Comparison of ENCODE assay signal across 8 mouse cellular contexts in genomic region chr12:3356824-3357223, GRCm38 (mm10). TPM values are rescaled to one million over a fixed set of nuclear protein-coding genes. Genes with fewer than 3 reads are reported as not detected.
DNase-seq lines count a peak whose midpoint lies in the region; ATAC-seq and TF ChIP-seq lines count a peak whose summit lies in the region.

No protein-coding gene starts in this region.

- DNase-seq in heart, postnatal 36 days: no peak
- DNase-seq in thymus, adult 2 months: peak; percentile 31
- DNase-seq in thymus, adult 18-20 months: no peak
- no peak for DNase-seq in liver, embryonic 13.5 days
- no peak for DNase-seq in ovary, postnatal 10 days (ENCODE audit: low spot score)
- no peak for DNase-seq in left cerebral cortex, postnatal 10 days (ENCODE audit: extremely low spot score in 1 of 2, low spot score in 2 of 2)
- DNase-seq in left cerebral cortex, postnatal 36 days (ENCODE audit: low spot score in 2 of 2): no peak

- H3K9me3 ChIP-seq in heart, embryonic 13.5 days: no peaks in the 10 kb centered on the region
- H3K9me3 ChIP-seq in liver, embryonic 13.5 days (replicated peaks): no peaks in the 10 kb centered on the region

- H3K27ac ChIP-seq in heart, embryonic 13.5 days (replicated peaks): no peak overlapping the region
- H3K27ac ChIP-seq in thymus, adult 2 months (ENCODE audit: control insufficient read depth, insufficient read depth, low read length): peak overlapping the region; percentile 47; the same call in 1 of the 2 replicates
- H3K27ac ChIP-seq in liver, embryonic 13.5 days: no peak overlapping the region

- no peak for ATAC-seq in heart, embryonic 13.5 days (ENCODE audit: extremely low read depth, insufficient number of reproducible peaks, low FRiP score, low TSS enrichment)
- no peak for ATAC-seq in liver, embryonic 13.5 days (ENCODE audit: low read depth)

- WGBS in heart, embryonic 13.5 days: 49% methylated on average over 16 of the region's 16 CpGs
- 65% methylated on average over 16 of the region's 16 CpGs for WGBS in thymus, adult 2 months
- 40% methylated on average over 14 of the region's 16 CpGs for WGBS in liver, embryonic 13.5 days (ENCODE audit: insufficient replicate concordance)

- no peaks in the 10 kb centered on the region for H3K36me3 ChIP-seq in heart, embryonic 13.5 days
- no peaks in the 10 kb centered on the region for H3K36me3 ChIP-seq in thymus, adult 2 months (ENCODE audit: control insufficient read depth, insufficient read depth, low read length)
- no peaks in the 10 kb centered on the region for H3K36me3 ChIP-seq in liver, embryonic 13.5 days

- H3K4me2 ChIP-seq in heart, embryonic 13.5 days: peak overlapping the region; percentile 54
- 0 out of 2 replicates have a peak overlapping the region, but pooled peaks have one; percentile 14 for H3K4me2 ChIP-seq in liver, embryonic 13.5 days

- no peaks in the 10 kb centered on the region for H3K27me3 ChIP-seq in heart, embryonic 13.5 days (replicated peaks)
- H3K27me3 ChIP-seq in thymus, adult 2 months (ENCODE audit: control insufficient read depth, insufficient read depth, low read length): no peaks in the 10 kb centered on the region
- H3K27me3 ChIP-seq in liver, embryonic 13.5 days: no peaks in the 10 kb centered on the region

- peak overlapping the region; percentile 34 for H3K4me3 ChIP-seq in heart, embryonic 13.5 days
- H3K4me3 ChIP-seq in thymus, adult 2 months (ENCODE audit: control insufficient read depth, insufficient read depth, low read length): peak overlapping the region; percentile 9; the same call in 1 of the 2 replicates
- H3K4me3 ChIP-seq in liver, embryonic 13.5 days (replicated peaks): no peak overlapping the region

- intact Hi-C loops in heart, postnatal 36 days (cut with DNase I): loop anchor here (5.0 kb wide), 1 partner anchor 105 kb away; no protein-coding TSS in a partner anchor
- intact Hi-C loops in left cerebral cortex, postnatal 10 days (cut with DNase I): no loop called here
- intact Hi-C loops in left cerebral cortex, postnatal 36 days (cut with DNase I): loop anchor here (5.0 kb wide), 1 partner anchor 35 kb away; no protein-coding TSS in a partner anchor

- TF ChIP-seq POLR2A in thymus, adult 2 months (IDR thresholded peaks at IDR 0.05; ENCODE audit: control insufficient read depth, extremely low read depth, insufficient read depth, low read length, poor library complexity): no peak

- no peak for TF ChIP-seq CTCF in thymus, adult 2 months (IDR thresholded peaks at IDR 0.05; ENCODE audit: borderline replicate concordance, control insufficient read depth, extremely low read depth, insufficient read depth, low read length, poor library complexity)

- H3K4me1 ChIP-seq in heart, embryonic 13.5 days: no peaks in the 10 kb centered on the region
- H3K4me1 ChIP-seq in thymus, adult 2 months (replicated peaks; ENCODE audit: control insufficient read depth, insufficient read depth, low read length): no peaks in the 10 kb centered on the region; the same call in 1 of the 2 replicates
- no peaks in the 10 kb centered on the region for H3K4me1 ChIP-seq in liver, embryonic 13.5 days (replicated peaks)

- H3K9ac ChIP-seq in heart, embryonic 13.5 days: peak overlapping the region; percentile 47
- H3K9ac ChIP-seq in liver, embryonic 13.5 days: no peak overlapping the region

RNA-seq across cellular contexts. Expression of gene Kif3c, which starts 8.1 kb away (rescaled TPM):
- 5.4 and 5.6 TPM in 2 replicates for polyA plus RNA-seq in heart, embryonic 13.5 days (2015; fragmentation: Nextera tagmentation; extraction: Ambion mirVana)
- total RNA-seq in heart, postnatal 36 days (2021): 1 to 10 TPM; 4.4 to 5.3 TPM
- 17.5 and 17.6 TPM in 2 replicates for polyA plus RNA-seq in thymus, adult 2 months (2012; rRNA removed)
- polyA plus RNA-seq in liver, embryonic 13.5 days (2015; fragmentation: Nextera tagmentation; extraction: Ambion mirVana): 1.0 and 1.2 TPM in 2 replicates
- 100 to 1,000 TPM; 211 to 214 TPM for total RNA-seq in left cerebral cortex, postnatal 10 days (2021)
- total RNA-seq in left cerebral cortex, postnatal 36 days (2021): 100 to 1,000 TPM; 188 to 200 TPM

RNA-seq across cellular contexts. Expression of gene Rab10, which starts 47.1 kb away (rescaled TPM):
- polyA plus RNA-seq in heart, embryonic 13.5 days (2015; fragmentation: Nextera tagmentation; extraction: Ambion mirVana): 59.8 and 60.8 TPM in 2 replicates
- total RNA-seq in heart, postnatal 36 days (2021): 100 to 1,000 TPM; 123 to 128 TPM
- polyA plus RNA-seq in thymus, adult 2 months (2012; rRNA removed): 37.8 and 44.0 TPM in 2 replicates
- polyA plus RNA-seq in liver, embryonic 13.5 days (2015; fragmentation: Nextera tagmentation; extraction: Ambion mirVana): 47.9 and 57.3 TPM in 2 replicates
- total RNA-seq in left cerebral cortex, postnatal 10 days (2021): 100 to 1,000 TPM; 217 to 226 TPM
- 100 to 1,000 TPM; 134 to 144 TPM for total RNA-seq in left cerebral cortex, postnatal 36 days (2021)

Comparison
In these comparisons a context has a peak if more than half of its experiments do, and no peak if none do; other contexts are left out.
1. RNA of gene Kif3c, which starts 8.1 kb away (total RNA-seq): 211 to 214 TPM in left cerebral cortex, postnatal 10 days and 188 to 200 TPM in left cerebral cortex, postnatal 36 days; 4.4 to 5.3 TPM in heart, postnatal 36 days; every median in the first group is over 10 times any median in the second.